Mouse (Mus musculus): ENCODE data around the gene Ppp4r3a.
"Not testable (repeated sequence)": the region's sequence is repeated elsewhere in the genome, so short reads cannot be mapped to it uniquely, and the experiment has no call there.

The Ppp4r3a gene

GRCm38 (mm10) chr12:101028954-101029731 is 54.4 kb downstream of the Ppp4r3a start, which contains the start of gene Ccdc88c:
Gene Ccdc88c, minus strand, starts transcription at chr12:101029056.
- DNase-seq (ENCODE audit: low read depth, low spot score): peak; percentile 79

GRCm38 (mm10) chr12:101028247-101028953 is 55.1 kb downstream of the Ppp4r3a start:
- DNase-seq (ENCODE audit: low read depth, low spot score): no peak

GRCm38 (mm10) chr12:101027451-101028246 is 55.9 kb downstream of the Ppp4r3a start:
- DNase-seq (ENCODE audit: low read depth, low spot score): no peak

DNA sequence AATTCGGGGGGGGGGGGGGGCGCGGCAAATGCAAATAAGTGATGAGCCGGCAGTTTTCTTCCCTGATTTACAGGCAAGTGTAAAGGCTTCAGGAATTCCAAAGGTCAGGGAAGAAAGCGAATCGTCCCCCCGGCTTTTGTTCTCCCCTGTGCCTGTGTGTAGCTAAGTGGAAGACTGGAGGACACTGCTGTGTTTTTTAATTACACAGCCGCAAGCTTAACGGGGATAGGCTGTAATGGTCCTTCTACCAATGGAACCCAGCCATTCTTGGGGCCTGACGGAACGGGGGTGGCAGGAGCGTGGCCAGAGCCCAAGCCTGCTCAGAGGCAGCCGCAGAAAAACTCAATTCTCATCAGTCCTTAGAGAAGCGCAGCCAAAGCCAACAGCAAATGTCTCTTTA is 56.6 kb downstream of the Ppp4r3a start:
- no peak for DNase-seq (ENCODE audit: low read depth, low spot score)

- no peak for DNase-seq (ENCODE audit: low read depth, low spot score)
Measured at GRCm38 (mm10) chr12:101026518-101026917, 57.0 kb downstream of the Ppp4r3a start.

GRCm38 (mm10) chr12:101026025-101026424 is 57.5 kb downstream of the Ppp4r3a start:
- no peak for DNase-seq (ENCODE audit: low read depth, low spot score)

GRCm38 (mm10) chr12:101025379-101025778 is 58.1 kb downstream of the Ppp4r3a start:
- DNase-seq (ENCODE audit: low read depth, low spot score): no peak

- DNase-seq (ENCODE audit: low read depth, low spot score): no peak
Measured at GRCm38 (mm10) chr12:101024824-101025223, 58.7 kb downstream of the Ppp4r3a start.

- no peak for DNase-seq (ENCODE audit: low read depth, low spot score)
Measured at GRCm38 (mm10) chr12:101023143-101023542, 60.4 kb downstream of the Ppp4r3a start.

GRCm38 (mm10) chr12:101022353-101022752 is 61.1 kb downstream of the Ppp4r3a start:
- DNase-seq (ENCODE audit: low read depth, low spot score): no peak

DNA sequence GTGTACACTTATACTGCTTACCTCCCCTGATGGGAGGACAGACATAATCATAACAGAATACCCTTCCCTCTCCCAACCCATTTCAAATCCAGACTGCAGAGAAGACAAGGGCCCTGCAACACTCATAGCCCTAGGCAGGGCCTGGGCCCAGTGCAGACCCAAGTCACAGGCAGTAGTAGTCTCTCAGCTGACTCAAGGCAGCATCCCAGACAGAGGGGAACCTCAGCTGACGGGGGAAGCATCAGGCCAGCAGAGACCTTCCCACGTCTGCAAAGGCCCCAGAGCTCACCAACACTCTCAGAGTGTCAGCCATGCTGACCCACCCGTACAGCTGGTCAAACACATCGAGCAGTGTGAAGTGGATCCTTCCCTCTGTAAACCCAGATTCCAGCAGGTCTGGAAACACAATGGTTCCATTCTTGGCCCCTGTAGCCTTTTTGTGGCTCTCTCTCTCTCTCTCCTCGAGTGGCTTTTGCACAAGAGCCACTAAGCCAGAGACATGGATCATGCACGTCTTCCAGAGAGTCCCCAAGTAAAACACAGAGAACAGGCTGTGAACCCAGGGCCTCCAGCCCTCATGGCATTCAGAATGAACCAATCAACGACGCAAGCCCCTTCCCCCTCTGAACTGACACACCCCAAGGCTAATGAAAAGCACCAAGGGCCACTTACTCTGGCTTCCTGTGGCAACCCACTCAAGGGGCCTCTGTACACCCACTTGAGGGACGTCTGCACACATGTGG is 61.8 kb downstream of the Ppp4r3a start:
- no peak for DNase-seq (ENCODE audit: low read depth, low spot score)

DNA sequence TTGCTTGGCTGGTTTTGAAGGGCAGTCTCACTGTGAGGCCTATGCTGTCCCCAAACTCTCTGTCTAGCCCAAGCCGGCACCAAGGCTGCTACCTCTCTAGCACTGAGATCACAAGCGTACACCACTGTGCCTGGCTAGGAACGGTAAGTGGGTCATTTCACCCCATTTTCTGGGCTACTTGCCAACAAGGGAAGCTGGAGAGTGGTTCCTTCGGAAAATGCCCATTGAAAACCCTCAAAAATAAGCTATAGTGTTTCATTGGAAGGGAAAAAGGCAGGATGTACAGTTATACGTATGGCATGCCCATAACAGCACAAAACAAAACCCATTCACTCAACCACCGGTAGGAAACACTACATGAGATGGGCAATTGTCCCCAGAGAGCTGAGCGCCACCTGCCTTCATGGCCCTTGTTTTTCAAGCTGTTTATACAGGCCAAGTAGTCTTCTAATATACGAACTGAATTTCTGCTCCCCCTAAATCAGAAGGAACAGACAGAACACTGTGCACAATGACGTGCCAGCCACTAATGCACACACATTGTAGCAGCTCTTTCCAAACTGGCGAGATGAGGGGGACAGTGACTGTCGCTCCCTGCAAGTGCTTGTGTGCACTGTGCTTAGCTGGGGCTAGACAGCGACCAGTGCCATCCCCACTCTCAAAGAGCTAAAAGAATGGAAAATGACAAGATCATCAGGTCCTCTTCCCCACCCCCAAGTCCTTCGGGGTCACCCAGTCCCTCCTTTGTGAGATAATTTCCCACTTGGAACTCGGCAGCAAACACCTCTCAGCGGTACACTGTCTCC is 63.1 kb downstream of the Ppp4r3a start:
- DNase-seq (ENCODE audit: low read depth, low spot score): no peak

GRCm38 (mm10) chr12:101019443-101019842 is 64.1 kb downstream of the Ppp4r3a start:
- no peak for DNase-seq (ENCODE audit: low read depth, low spot score)

GRCm38 (mm10) chr12:101019031-101019430 is 64.5 kb downstream of the Ppp4r3a start:
- no peak for DNase-seq (ENCODE audit: low read depth, low spot score)

DNA sequence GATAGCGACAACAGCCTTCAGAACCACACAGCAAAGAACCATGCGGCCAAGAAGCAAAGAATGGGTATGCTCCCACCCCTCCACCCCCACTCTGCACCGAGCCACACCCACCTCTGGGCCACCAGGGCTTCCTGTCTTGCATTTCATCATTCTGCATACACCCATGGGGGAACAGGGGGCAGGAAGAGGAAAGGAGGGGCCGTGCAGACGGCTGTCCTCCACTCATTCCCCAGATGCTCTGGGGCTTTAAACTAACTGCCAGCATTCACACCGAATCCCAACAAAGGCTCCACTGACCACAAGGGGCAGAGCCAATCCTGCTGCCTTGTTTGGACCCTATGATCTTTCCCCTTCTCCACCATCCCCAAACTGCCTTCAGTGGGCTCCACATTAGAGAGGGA is 65.5 kb downstream of the Ppp4r3a start:
- no peak for DNase-seq (ENCODE audit: low read depth, low spot score)

DNA sequence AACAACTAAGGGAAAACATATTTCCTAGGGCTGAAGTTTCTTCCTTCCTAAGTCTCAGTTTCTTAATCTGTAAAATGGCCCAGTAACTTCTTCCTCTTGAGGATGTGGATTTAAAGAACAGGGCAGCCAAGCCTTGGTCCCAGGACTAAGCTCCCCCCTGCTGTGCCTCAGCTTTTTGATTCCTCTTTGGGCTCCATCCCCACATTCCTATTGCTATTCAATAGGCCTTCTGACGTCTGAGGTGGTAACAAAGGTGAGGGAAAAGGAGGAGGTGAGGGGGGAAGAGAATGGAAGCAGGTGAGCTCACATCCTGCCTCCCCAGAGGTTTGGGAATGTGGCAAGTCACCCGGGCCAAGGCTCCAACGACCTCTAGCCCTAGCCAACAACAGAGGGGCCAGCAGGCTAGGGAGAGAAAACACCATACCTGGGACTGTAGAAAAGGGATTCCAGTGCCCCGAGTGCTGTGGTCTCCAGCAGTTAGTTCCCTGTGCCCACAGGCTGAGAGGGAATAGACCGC is 67.0 kb downstream of the Ppp4r3a start:
- DNase-seq (ENCODE audit: low read depth, low spot score): no peak

DNA sequence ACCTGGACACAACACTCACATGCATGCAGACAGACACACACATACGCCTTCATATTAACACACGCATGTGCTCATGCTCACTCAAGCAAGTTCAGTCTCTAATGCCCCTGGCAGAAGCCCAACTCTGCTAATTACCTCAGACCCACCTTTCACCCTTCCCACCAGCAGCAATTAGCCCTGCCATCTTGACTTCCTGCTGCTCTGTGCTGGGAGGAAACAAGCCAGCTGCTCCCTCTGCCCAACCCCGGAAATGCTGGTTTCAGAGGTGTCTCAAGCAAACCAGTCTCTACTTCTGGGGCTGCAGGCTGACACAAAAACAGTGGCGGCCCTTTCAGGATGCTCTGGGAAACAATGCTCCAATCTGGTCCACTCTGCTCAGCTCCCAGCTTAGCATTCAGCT is 67.6 kb downstream of the Ppp4r3a start:
- no peak for DNase-seq (ENCODE audit: low read depth, low spot score)

DNA sequence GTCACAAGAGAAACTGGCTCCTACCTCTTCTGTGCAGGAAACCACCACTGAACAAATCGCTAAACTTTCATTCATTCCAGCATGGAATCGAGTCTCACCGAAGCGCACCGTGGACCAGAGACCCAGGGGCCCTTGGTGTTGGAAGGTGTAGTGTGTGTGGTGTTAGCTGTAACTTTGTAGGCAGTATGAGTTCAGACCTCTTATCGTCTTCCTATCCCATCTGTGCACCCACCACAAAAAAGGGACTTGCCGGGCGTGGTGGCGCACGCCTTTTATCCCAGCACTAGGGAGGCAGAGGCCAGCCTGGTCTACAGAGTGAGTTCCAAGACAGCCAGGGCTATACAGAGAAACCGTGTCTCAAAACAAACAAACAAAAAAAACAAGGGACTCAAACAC is 68.3 kb downstream of the Ppp4r3a start:
- DNase-seq (ENCODE audit: low read depth, low spot score): no peak

DNA sequence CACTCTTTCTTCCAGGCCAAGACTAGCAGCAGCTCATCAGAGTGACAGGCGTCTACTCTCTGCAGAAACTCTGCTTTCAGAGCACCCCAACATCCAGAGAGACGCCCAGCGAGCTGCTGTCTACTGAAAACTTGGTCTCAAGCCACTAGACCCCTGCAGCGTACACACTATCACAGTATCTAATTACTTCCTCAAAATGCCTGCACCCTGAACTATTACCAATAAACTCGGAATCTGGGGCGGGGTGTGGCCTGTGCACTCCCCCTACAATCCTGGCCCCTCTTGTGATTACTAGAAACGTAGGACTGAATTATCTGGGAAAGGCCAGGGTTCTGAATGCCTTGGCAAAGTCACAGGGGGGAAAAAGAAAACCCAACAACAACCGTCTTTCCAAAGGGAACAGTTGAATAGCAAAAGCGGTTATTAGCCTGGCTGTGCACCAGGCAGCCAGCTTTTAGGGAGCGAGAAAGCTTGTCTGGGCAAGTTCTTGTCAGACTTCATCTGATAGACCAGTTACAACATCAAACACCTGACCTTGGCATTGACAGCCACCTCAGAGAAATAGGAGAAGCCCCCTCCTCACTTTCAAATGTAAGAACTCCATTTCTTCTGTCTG is 68.8 kb downstream of the Ppp4r3a start:
- DNase-seq (ENCODE audit: low read depth, low spot score): no peak

DNA sequence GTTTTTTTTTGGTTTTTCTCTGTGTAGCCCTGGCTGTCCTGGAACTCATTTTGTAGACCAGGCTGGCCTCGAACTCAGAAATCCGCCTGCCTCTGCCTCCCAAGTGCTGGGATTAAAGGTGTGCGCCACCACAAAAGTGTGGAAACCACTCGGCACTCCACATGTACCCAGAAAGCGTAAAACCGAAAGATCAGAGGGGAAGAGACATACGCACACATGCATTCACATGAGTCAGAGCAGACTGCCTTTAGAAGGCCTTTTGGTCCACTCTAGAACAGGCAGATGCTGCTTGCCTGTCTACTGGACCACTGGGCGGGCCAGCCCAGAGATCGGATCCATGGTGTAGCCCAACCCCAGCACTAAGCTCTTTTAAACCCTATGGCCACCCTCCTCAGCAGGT is 69.8 kb downstream of the Ppp4r3a start:
- not testable (repeated sequence) for DNase-seq (ENCODE audit: low read depth, low spot score)

All from retina, postnatal 7 days (tissue).